Comparison of ENCODE assay signal across 23 mouse cellular contexts in genomic region chr10:108298841-108299545, GRCm38 (mm10). TPM values are rescaled to one million over a fixed set of nuclear protein-coding genes. Genes with fewer than 3 reads are reported as not detected.
DNase-seq lines count a peak whose midpoint lies in the region; ATAC-seq and TF ChIP-seq lines count a peak whose summit lies in the region.
"Had no signal": no experiment of that assay in that cellular context is flagged by ENCODE, and none has a peak within 500 bp of the region (broad histone marks: within the 10 kb centered on the region; RNA-seq: fewer than 3 reads in every experiment).

No protein-coding gene starts in this region.

- DNase-seq in kidney, adult 2 months: peak; percentile 83
- no peak for DNase-seq in kidney, adult 18-20 months
- DNase-seq in ES-CJ7 (ENCODE audit: low read depth, low spot score): peak; percentile 85
- peak; percentile 25 for DNase-seq in kidney, postnatal 10 days
- DNase-seq: adrenal gland, adult 8-10 months; cerebellum, adult 8-10 months; cerebellum, postnatal 36 days; embryo, embryonic 11 days; gastrocnemius, postnatal 36 days; layer of hippocampus, postnatal 36 days; thymus, postnatal 25 days had no signal

- peaks cover 4% of the 10 kb centered on the region; the same call in 1 of the 2 replicates for H3K4me1 ChIP-seq in kidney, adult 2 months (ENCODE audit: control insufficient read depth, insufficient read depth, low read length)
- peaks cover 65% of the 10 kb centered on the region for H3K4me1 ChIP-seq in E14TG2a.4 (replicated peaks; ENCODE audit: low read depth, low read length)
- H3K4me1 ChIP-seq: embryonic facial prominence, embryonic 13.5 days; forebrain, embryonic 12.5 days; hindbrain, embryonic 15.5 days had no signal

- no peaks in the 10 kb centered on the region for H3K27me3 ChIP-seq in kidney, adult 2 months (replicated peaks; ENCODE audit: control insufficient read depth, insufficient read depth, low read length)
- H3K27me3 ChIP-seq in E14TG2a.4 (ENCODE audit: insufficient read depth, low read length): no peaks in the 10 kb centered on the region
- H3K27me3 ChIP-seq: embryonic facial prominence, embryonic 13.5 days; forebrain, embryonic 12.5 days; hindbrain, embryonic 15.5 days; midbrain, embryonic 12.5 days; Patski had no signal

- TF ChIP-seq POLR2A in kidney, adult 2 months (IDR thresholded peaks at IDR 0.05; ENCODE audit: low read depth, low read length): no peak

- ATAC-seq in CD4-positive, CD25-positive, alpha-beta regulatory T cell, adult 4 months: no peak
- ATAC-seq in monocyte, adult 5-6 weeks (replicated peaks; ENCODE audit: insufficient number of reproducible peaks, low FRiP score, low TSS enrichment, poor library complexity, severe bottlenecking): no peak
- ATAC-seq: activated CD4-positive, CD25-positive, alpha-beta regulatory T cell, adult 4 months; Patski had no signal

- H3K36me3 ChIP-seq in kidney, adult 2 months (ENCODE audit: control insufficient read depth, insufficient read depth, low read length): no peaks in the 10 kb centered on the region
- no peaks in the 10 kb centered on the region for H3K36me3 ChIP-seq in E14TG2a.4 (ENCODE audit: insufficient read depth, low read length)
- H3K36me3 ChIP-seq: embryonic facial prominence, embryonic 13.5 days; forebrain, embryonic 12.5 days; G1E; hindbrain, embryonic 15.5 days; midbrain, embryonic 12.5 days had no signal

- WGBS in kidney, adult 2 months: 69% methylated on average over 17 of the region's 17 CpGs

- TF ChIP-seq CTCF in kidney, adult 2 months (conservative IDR thresholded peaks at IDR 0.05; ENCODE audit: insufficient read depth, insufficient read length, low read depth, low read length): no peak
- no peak for TF ChIP-seq CTCF in E14TG2a.4 (conservative IDR thresholded peaks at IDR 0.05; ENCODE audit: low read length)

- H3K9me3 ChIP-seq in E14TG2a.4 (ENCODE audit: low read length): no peaks in the 10 kb centered on the region
- H3K9me3 ChIP-seq: embryonic facial prominence, embryonic 13.5 days; forebrain, embryonic 12.5 days; G1E; hindbrain, embryonic 15.5 days; midbrain, embryonic 12.5 days had no signal

- H3K4me3 ChIP-seq in kidney, adult 2 months (ENCODE audit: insufficient read depth, low read depth, low read length): no peak overlapping the region
- H3K4me3 ChIP-seq in E14TG2a.4 (replicated peaks; ENCODE audit: low read length): peak overlapping the region; percentile 20
- H3K4me3 ChIP-seq: embryonic facial prominence, embryonic 13.5 days; erythroblast, embryonic 14.5 days; forebrain, embryonic 12.5 days; hindbrain, embryonic 15.5 days; midbrain, embryonic 12.5 days had no signal

- peak overlapping the region; percentile 22; the same call in 1 of the 2 replicates for H3K27ac ChIP-seq in kidney, adult 2 months (ENCODE audit: insufficient read depth, low read depth, low read length)
- H3K27ac ChIP-seq: embryonic facial prominence, embryonic 13.5 days; forebrain, embryonic 12.5 days; hindbrain, embryonic 15.5 days; macrophage; midbrain, embryonic 12.5 days had no signal

RNA-seq across cellular contexts. Expression of gene Pawr, which starts 32.9 kb away (rescaled TPM):
- 17.9 and 19.0 TPM in 2 replicates for polyA plus RNA-seq in kidney, adult 2 months (2012; rRNA removed)
- polyA plus RNA-seq in CD4-positive, CD25-positive, alpha-beta regulatory T cell, adult 4 months (2017; shearing (Covaris generic)): not detected
- 0.21 to 0.97 TPM (median 0.29 TPM) in 3 replicates for total RNA-seq in monocyte, adult 5-6 weeks (2017)
- polyA plus RNA-seq: activated CD4-positive, CD25-positive, alpha-beta regulatory T cell, adult 4 months; macrophage had no signal

Comparison
In these comparisons a context has a peak if more than half of its experiments do, and no peak if none do; other contexts are left out.
1. RNA of gene Pawr, which starts 32.9 kb away (polyA plus RNA-seq): 17.9 to 19.0 TPM in kidney, adult 2 months; not detected in CD4-positive, CD25-positive, alpha-beta regulatory T cell, adult 4 months; every median in the first group is over 10 times any median in the second.